In genomic region chr9:120098682-120099081, GRCm38 (mm10) we compare ENCODE assay signal across 9 mouse cellular contexts. TPM values are rescaled to one million over a fixed set of nuclear protein-coding genes. Genes with fewer than 3 reads are reported as not detected.
DNase-seq lines count a peak whose midpoint lies in the region; ATAC-seq and TF ChIP-seq lines count a peak whose summit lies in the region.
"Had no signal": no experiment of that assay in that cellular context is flagged by ENCODE, and none has a peak within 500 bp of the region (broad histone marks: within the 10 kb centered on the region; RNA-seq: fewer than 3 reads in every experiment).

No protein-coding gene starts in this region.

- H3K4me3 ChIP-seq in hindbrain, embryonic 10.5 days = no peak overlapping the region
- no peak overlapping the region for H3K4me3 ChIP-seq in hindbrain, embryonic 16.5 days (ENCODE audit: low read length)
- no peak overlapping the region for H3K4me3 ChIP-seq in G1E (ENCODE audit: low read depth, low read length)
- no peak overlapping the region for H3K4me3 ChIP-seq in lung, embryonic 16.5 days (ENCODE audit: low read length)
- no peak overlapping the region for H3K4me3 ChIP-seq in small intestine, adult 2 months (ENCODE audit: low read depth, low read length)
- H3K4me3 ChIP-seq: midbrain, embryonic 12.5 days had no signal

- H3K27ac ChIP-seq in hindbrain, embryonic 10.5 days = no peak overlapping the region
- no peak overlapping the region for H3K27ac ChIP-seq in hindbrain, embryonic 16.5 days (ENCODE audit: low read depth, low read length)
- H3K27ac ChIP-seq in lung, embryonic 16.5 days (ENCODE audit: low read length) = no peak overlapping the region
- no peak overlapping the region for H3K27ac ChIP-seq in small intestine, adult 2 months (ENCODE audit: insufficient read depth, low read depth, low read length)
- H3K27ac ChIP-seq: midbrain, embryonic 12.5 days had no signal

- H3K9me3 ChIP-seq in hindbrain, embryonic 10.5 days = peaks cover 14% of the 10 kb centered on the region
- peaks cover 4% of the 10 kb centered on the region for H3K9me3 ChIP-seq in hindbrain, embryonic 16.5 days (ENCODE audit: control insufficient read depth, low read length)
- H3K9me3 ChIP-seq in G1E (replicated peaks) = peaks cover 6% of the 10 kb centered on the region
- no peaks in the 10 kb centered on the region for H3K9me3 ChIP-seq in lung, embryonic 16.5 days (ENCODE audit: control insufficient read depth, low read length)

- peak; percentile 64 for TF ChIP-seq CTCF in G1E (IDR thresholded peaks at IDR 0.05; ENCODE audit: low read depth, low read length)
- TF ChIP-seq CTCF in small intestine, adult 2 months (IDR thresholded peaks at IDR 0.05; ENCODE audit: extremely low read depth, insufficient read length, insufficient replicate concordance, low read depth, low read length) = peak; percentile 74; the same call in 1 of the 2 replicates

- WGBS in hindbrain, embryonic 10.5 days = 17% methylated on average over 7 of the region's 7 CpGs
- WGBS in hindbrain, embryonic 16.5 days = 19% methylated on average over 7 of the region's 7 CpGs
- 17% methylated on average over 7 of the region's 7 CpGs for WGBS in lung, embryonic 16.5 days
- 23% methylated on average over 7 of the region's 7 CpGs for WGBS in small intestine, adult 2 months

- H3K4me2 ChIP-seq in hindbrain, embryonic 16.5 days (ENCODE audit: low read length) = no peak overlapping the region
- H3K4me2 ChIP-seq in lung, embryonic 16.5 days (ENCODE audit: low read depth, low read length) = no peak overlapping the region
- H3K4me2 ChIP-seq: midbrain, embryonic 12.5 days had no signal

- H3K27me3 ChIP-seq in hindbrain, embryonic 10.5 days (ENCODE audit: insufficient read depth, poor library complexity, severe bottlenecking) = no peaks in the 10 kb centered on the region
- no peaks in the 10 kb centered on the region for H3K27me3 ChIP-seq in hindbrain, embryonic 16.5 days (replicated peaks; ENCODE audit: control insufficient read depth, insufficient read depth, low read length)
- peaks cover under 1% of the 10 kb centered on the region; the same call in 1 of the 2 replicates for H3K27me3 ChIP-seq in G1E (ENCODE audit: insufficient read depth, low read length)
- no peaks in the 10 kb centered on the region for H3K27me3 ChIP-seq in lung, embryonic 16.5 days (ENCODE audit: control insufficient read depth, insufficient read depth, low read depth, low read length)
- H3K27me3 ChIP-seq in small intestine, adult 2 months (ENCODE audit: control insufficient read depth, insufficient read depth, low read length) = no peaks in the 10 kb centered on the region
- H3K27me3 ChIP-seq: midbrain, embryonic 12.5 days had no signal

- no peaks in the 10 kb centered on the region for H3K36me3 ChIP-seq in hindbrain, embryonic 10.5 days
- H3K36me3 ChIP-seq in hindbrain, embryonic 16.5 days (ENCODE audit: control insufficient read depth, insufficient read depth, low read length) = no peaks in the 10 kb centered on the region
- no peaks in the 10 kb centered on the region for H3K36me3 ChIP-seq in G1E (replicated peaks)
- no peaks in the 10 kb centered on the region for H3K36me3 ChIP-seq in lung, embryonic 16.5 days (ENCODE audit: control insufficient read depth, insufficient read depth, low read length)
- no peaks in the 10 kb centered on the region for H3K36me3 ChIP-seq in small intestine, adult 2 months (ENCODE audit: control insufficient read depth, insufficient read depth, low read length)
- H3K36me3 ChIP-seq: midbrain, embryonic 12.5 days had no signal

- no peak for ATAC-seq in hindbrain, embryonic 16.5 days
- ATAC-seq in G1E (ENCODE audit: extremely low read depth, insufficient number of reproducible peaks, low FRiP score, poor library complexity, severe bottlenecking) = peak; percentile 40; the same call in 1 of the 2 replicates
- ATAC-seq in lung, embryonic 16.5 days (ENCODE audit: low read depth) = peak; percentile 47; the same call in 1 of the 2 replicates

- no peak overlapping the region for H3K9ac ChIP-seq in hindbrain, embryonic 16.5 days (ENCODE audit: low read depth, low read length)
- H3K9ac ChIP-seq in lung, embryonic 16.5 days (ENCODE audit: low read length) = no peak overlapping the region
- H3K9ac ChIP-seq: midbrain, embryonic 12.5 days had no signal

- no peaks in the 10 kb centered on the region for H3K4me1 ChIP-seq in hindbrain, embryonic 10.5 days (replicated peaks)
- no peaks in the 10 kb centered on the region for H3K4me1 ChIP-seq in hindbrain, embryonic 16.5 days (ENCODE audit: control insufficient read depth, insufficient read depth, low read depth, low read length)
- H3K4me1 ChIP-seq in G1E (ENCODE audit: insufficient read depth, low read depth, low read length) = peaks cover 8% of the 10 kb centered on the region; the same call in 1 of the 2 replicates
- no peaks in the 10 kb centered on the region for H3K4me1 ChIP-seq in lung, embryonic 16.5 days (replicated peaks; ENCODE audit: control insufficient read depth, insufficient read depth, low read length)
- no peaks in the 10 kb centered on the region for H3K4me1 ChIP-seq in small intestine, adult 2 months (ENCODE audit: control insufficient read depth, insufficient read depth, insufficient read length, low read length)
- H3K4me1 ChIP-seq: midbrain, embryonic 12.5 days had no signal

- DNase-seq in hindbrain, embryonic 10.5 days (ENCODE audit: low spot score) = peak; percentile 66
- DNase-seq in G1E (ENCODE audit: low spot score) = peak; percentile 31
- peak; percentile 84 to 91 for DNase-seq in cerebellum, postnatal 10 days
- peak; percentile 70 for DNase-seq in gastrocnemius, postnatal 10 days
- DNase-seq in kidney, postnatal 25 days = peak; percentile 53 to 78

- no peak for TF ChIP-seq POLR2A in small intestine, adult 2 months (IDR thresholded peaks at IDR 0.05; ENCODE audit: low read depth, low read length)

RNA-seq across cellular contexts. Expression of gene Ccr8, which starts 6.8 kb away (rescaled TPM):
- not detected in 2 replicates for polyA plus RNA-seq in hindbrain, embryonic 10.5 days (2016; fragmentation: Nextera tagmentation; extraction: Ambion mirVana)
- polyA plus RNA-seq in hindbrain, embryonic 16.5 days (2015; fragmentation: Nextera tagmentation; extraction: Ambion mirVana) = not detected in 2 replicates
- total RNA-seq in G1E (2014; fragmentation: Nextera tagmentation) = not detected in 2 replicates
- not detected in 2 replicates for total RNA-seq in G1E (2017)
- polyA plus RNA-seq in G1E (2012) = not detected in 2 replicates
- total RNA-seq in gastrocnemius, postnatal 10 days (2021) = under 1 TPM in 1 of 2 experiments, not detected in 1; 0.23 TPM
- 0.38 and 0.72 TPM in 2 replicates for polyA plus RNA-seq in lung, embryonic 16.5 days (2015; fragmentation: Nextera tagmentation; extraction: Ambion mirVana)
- polyA plus RNA-seq in small intestine, adult 2 months (2012; rRNA removed) = 0.18 and 0.25 TPM in 2 replicates
- polyA plus RNA-seq: midbrain, embryonic 12.5 days had no signal

RNA-seq across cellular contexts. Expression of gene Slc25a38, which starts 11.5 kb away (rescaled TPM):
- 41.6 and 43.5 TPM in 2 replicates for polyA plus RNA-seq in hindbrain, embryonic 10.5 days (2016; fragmentation: Nextera tagmentation; extraction: Ambion mirVana)
- polyA plus RNA-seq in hindbrain, embryonic 16.5 days (2015; fragmentation: Nextera tagmentation; extraction: Ambion mirVana) = 48.1 and 48.6 TPM in 2 replicates
- 56.2 and 59.8 TPM in 2 replicates for total RNA-seq in G1E (2014; fragmentation: Nextera tagmentation)
- total RNA-seq in G1E (2017) = 39.1 and 44.2 TPM in 2 replicates
- polyA plus RNA-seq in G1E (2012) = 38.8 and 51.2 TPM in 2 replicates
- 1 to 10 TPM; 8.9 to 9.8 TPM for total RNA-seq in gastrocnemius, postnatal 10 days (2021)
- 29.8 and 29.9 TPM in 2 replicates for polyA plus RNA-seq in lung, embryonic 16.5 days (2015; fragmentation: Nextera tagmentation; extraction: Ambion mirVana)
- polyA plus RNA-seq in small intestine, adult 2 months (2012; rRNA removed) = 15.0 and 29.4 TPM in 2 replicates

RNA-seq across cellular contexts. Expression of gene Rpsa, which starts 28.8 kb away (rescaled TPM):
- polyA plus RNA-seq in hindbrain, embryonic 10.5 days (2016; fragmentation: Nextera tagmentation; extraction: Ambion mirVana) = 1,315 and 1,519 TPM in 2 replicates
- 939 and 943 TPM in 2 replicates for polyA plus RNA-seq in hindbrain, embryonic 16.5 days (2015; fragmentation: Nextera tagmentation; extraction: Ambion mirVana)
- total RNA-seq in G1E (2014; fragmentation: Nextera tagmentation) (4,941 and 5,512 TPM in 2 replicates), G1E (2017) (6,009 and 6,679 TPM in 2 replicates)
- 3,654 and 17,705 TPM in 2 replicates for polyA plus RNA-seq in G1E (2012)
- 100 to 1,000 TPM; 710 to 760 TPM for total RNA-seq in gastrocnemius, postnatal 10 days (2021)
- 1,386 and 1,480 TPM in 2 replicates for polyA plus RNA-seq in lung, embryonic 16.5 days (2015; fragmentation: Nextera tagmentation; extraction: Ambion mirVana)
- 1,611 and 2,329 TPM in 2 replicates for polyA plus RNA-seq in small intestine, adult 2 months (2012; rRNA removed)

RNA-seq across cellular contexts. Expression of gene Cx3cr1, which starts 29.0 kb away (rescaled TPM):
- 6.3 and 8.2 TPM in 2 replicates for polyA plus RNA-seq in hindbrain, embryonic 10.5 days (2016; fragmentation: Nextera tagmentation; extraction: Ambion mirVana)
- polyA plus RNA-seq in hindbrain, embryonic 16.5 days (2015; fragmentation: Nextera tagmentation; extraction: Ambion mirVana) = 10.0 and 10.3 TPM in 2 replicates
- total RNA-seq in G1E (2014; fragmentation: Nextera tagmentation) (not detected in 2 replicates), G1E (2017) (0.22 TPM in 1 of 2 replicates, not detected in the other)
- polyA plus RNA-seq in G1E (2012) = not detected in 2 replicates
- total RNA-seq in gastrocnemius, postnatal 10 days (2021) = 1 to 10 TPM; 2.0 to 3.2 TPM
- polyA plus RNA-seq in lung, embryonic 16.5 days (2015; fragmentation: Nextera tagmentation; extraction: Ambion mirVana) = 8.9 and 9.2 TPM in 2 replicates
- polyA plus RNA-seq in small intestine, adult 2 months (2012; rRNA removed) = 3.9 and 4.3 TPM in 2 replicates

RNA-seq across cellular contexts. Expression of gene Mobp, which starts 50.8 kb away (rescaled TPM):
- 0.22 and 0.26 TPM in 2 replicates for polyA plus RNA-seq in hindbrain, embryonic 10.5 days (2016; fragmentation: Nextera tagmentation; extraction: Ambion mirVana)
- polyA plus RNA-seq in hindbrain, embryonic 16.5 days (2015; fragmentation: Nextera tagmentation; extraction: Ambion mirVana) = 0.20 and 0.21 TPM in 2 replicates
- total RNA-seq in G1E (2014; fragmentation: Nextera tagmentation) = not detected in 2 replicates
- total RNA-seq in G1E (2017) = 0.38 TPM in 1 of 2 replicates, not detected in the other
- polyA plus RNA-seq in G1E (2012) = not detected in 2 replicates
- total RNA-seq in gastrocnemius, postnatal 10 days (2021) = under 1 TPM in 1 of 2 experiments, not detected in 1; 0.77 TPM
- polyA plus RNA-seq in lung, embryonic 16.5 days (2015; fragmentation: Nextera tagmentation; extraction: Ambion mirVana) = not detected in 2 replicates
- polyA plus RNA-seq in small intestine, adult 2 months (2012; rRNA removed) = not detected in 2 replicates

Comparison
In these comparisons a context has a peak if more than half of its experiments do, and no peak if none do; other contexts are left out.
1. DNase-seq: peak in every context shown above with its lines; median percentile 88 in cerebellum, postnatal 10 days; 70 in gastrocnemius, postnatal 10 days; 66 in hindbrain, embryonic 10.5 days; 66 in kidney, postnatal 25 days; 31 in G1E.